Mouse (Mus musculus) frontal cortex, adult (tissue): ENCODE data around the gene Rad51b.

Experiments
- ATAC-seq: cut with Nextera tagmentation; 2 replicates; pipeline ENCODE4 v1.9.2; 2017; ENCODE audit warnings: mild to moderate bottlenecking, moderate library complexity, mixed read lengths; ENCODE audit not compliant: low TSS enrichment

Rad51b gene

GRCm38 (mm10) chr12:79530275-79530902 lies 233.3 kb downstream of the Rad51b start:
- no peak for ATAC-seq

DNA sequence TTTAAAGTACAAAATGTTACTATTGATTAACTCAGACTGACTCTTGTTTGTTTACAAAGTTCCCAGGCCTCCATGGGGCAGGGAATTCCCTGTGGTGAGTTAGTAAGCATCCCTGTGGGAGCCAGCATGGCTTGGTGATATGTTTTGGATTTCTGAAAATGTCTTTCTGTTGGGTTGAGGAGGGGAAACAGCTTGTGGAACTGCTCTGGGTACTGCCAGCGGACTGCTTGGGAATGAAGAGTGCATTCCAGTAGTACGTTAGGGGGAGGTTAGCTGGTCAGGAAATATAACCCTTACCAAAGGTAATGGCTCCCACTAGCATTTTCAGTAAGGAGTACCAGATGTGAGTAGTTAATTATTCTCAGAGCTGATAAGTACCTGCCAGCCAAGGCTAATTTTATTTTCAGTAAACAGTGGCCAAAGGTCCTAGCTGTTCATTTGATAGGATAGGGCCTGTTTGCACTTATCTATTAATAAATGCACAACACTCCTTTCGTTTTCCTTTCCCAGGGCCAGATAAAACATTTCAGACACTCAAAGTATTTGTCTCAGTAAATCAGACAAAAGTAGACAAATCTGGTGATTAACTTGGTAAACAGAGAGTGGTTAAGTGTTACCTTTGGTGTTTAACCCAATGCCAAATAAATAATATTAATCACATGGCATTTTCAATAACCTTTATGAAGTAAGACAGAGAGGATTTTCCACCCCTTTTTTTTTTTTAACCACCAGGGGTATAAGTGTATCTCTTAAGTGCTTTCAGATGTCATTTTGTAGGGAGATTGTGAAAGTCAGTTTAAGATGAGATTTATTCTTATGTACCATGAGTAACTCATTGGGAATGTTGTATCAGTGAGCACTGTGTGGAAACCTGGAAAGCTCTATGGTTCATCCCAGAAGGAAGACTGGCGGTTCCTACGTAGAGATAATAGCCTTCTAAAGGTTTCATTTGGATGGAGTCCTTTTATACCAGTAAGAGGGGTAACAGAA lies 235.0 kb downstream of the Rad51b start:
- ATAC-seq = no peak

DNA sequence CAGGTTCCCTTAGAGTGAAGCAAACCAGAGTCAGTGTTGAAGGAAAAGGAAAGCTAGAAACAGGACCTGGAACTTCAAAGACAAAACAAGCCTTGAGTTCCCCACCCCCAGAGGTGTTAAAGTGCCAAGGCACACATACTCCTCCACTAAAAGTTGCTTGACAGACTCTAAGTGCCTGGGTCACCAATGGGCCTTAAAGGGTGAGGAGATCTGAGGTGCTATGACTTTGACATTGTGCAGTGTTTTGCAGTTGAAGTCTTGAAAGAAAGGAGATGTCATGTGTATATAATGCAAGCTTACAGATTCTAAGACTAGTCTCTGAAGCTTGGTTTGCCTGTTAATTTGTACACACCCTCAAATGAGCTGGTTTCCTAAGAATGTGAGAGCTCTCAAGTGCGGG lies 237.7 kb downstream of the Rad51b start:
- no peak for ATAC-seq

DNA sequence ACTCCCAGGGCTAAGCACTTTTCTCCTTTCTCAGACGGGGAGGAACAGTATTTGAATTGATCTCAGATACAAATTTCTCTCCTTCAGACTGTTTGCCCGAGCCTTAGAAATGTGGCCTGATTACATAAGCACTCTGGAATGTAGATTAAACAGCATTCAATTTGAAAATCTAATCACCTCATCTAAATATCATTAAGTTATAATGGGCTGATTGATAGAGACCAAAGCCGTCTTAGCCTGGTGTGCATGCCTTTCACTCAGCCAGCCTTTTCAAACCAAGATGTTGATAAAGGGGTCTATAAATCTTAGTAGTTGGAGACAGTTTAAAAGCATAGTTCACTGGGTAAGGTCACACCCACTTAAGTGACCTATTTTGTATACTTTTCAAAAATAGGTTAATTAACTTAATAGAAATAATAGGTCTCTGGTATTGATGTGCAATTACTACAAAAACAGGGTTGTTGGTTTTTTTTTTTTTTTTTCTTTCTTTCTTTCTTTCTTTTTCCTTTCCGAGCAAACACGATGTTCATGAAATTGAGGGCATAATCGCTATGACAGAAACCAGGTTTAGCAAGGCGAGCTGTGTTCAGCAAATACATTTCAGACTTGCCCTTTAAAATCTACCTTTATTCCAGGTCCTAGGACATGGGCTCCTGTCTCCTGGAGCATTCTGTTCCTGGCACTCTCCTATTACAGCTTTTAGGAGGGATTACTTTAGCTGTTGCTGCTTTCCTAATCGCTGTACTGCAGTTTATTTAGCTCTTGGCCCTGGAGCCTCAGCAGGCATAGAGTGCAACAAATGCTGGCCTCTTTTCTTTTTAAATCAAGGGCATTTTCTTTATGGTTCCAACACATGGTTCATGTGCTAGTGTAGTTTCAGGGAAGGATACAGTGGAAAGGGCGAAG lies 238.7 kb downstream of the Rad51b start:
- ATAC-seq = no peak

GRCm38 (mm10) chr12:79540176-79540575 lies 243.1 kb downstream of the Rad51b start:
- no peak for ATAC-seq

DNA sequence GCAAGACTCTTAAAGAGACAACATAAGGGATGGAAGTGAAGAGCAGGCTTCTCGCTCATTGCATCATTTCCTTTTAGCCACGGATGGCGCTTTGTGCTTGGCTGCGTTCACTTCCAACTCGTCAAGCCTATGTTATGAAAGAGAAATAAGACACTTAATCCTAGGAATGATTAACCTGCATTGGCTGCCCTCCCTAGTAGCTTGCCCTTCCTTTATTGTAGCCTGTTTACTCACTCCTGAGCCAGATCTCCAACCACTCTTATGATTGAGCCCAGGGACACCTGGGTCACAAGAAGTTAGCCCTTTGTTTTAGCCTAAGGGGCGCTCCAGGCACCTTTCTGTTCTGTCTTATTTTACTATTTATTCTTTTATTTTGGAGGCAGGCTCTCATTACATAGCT lies 244.5 kb downstream of the Rad51b start:
- ATAC-seq = no peak

GRCm38 (mm10) chr12:79545063-79545462 lies 248.0 kb downstream of the Rad51b start:
- ATAC-seq = no peak

GRCm38 (mm10) chr12:79547556-79547955 lies 250.5 kb downstream of the Rad51b start:
- ATAC-seq = no peak

GRCm38 (mm10) chr12:79548607-79549330 lies 251.7 kb downstream of the Rad51b start:
- ATAC-seq = no peak

DNA sequence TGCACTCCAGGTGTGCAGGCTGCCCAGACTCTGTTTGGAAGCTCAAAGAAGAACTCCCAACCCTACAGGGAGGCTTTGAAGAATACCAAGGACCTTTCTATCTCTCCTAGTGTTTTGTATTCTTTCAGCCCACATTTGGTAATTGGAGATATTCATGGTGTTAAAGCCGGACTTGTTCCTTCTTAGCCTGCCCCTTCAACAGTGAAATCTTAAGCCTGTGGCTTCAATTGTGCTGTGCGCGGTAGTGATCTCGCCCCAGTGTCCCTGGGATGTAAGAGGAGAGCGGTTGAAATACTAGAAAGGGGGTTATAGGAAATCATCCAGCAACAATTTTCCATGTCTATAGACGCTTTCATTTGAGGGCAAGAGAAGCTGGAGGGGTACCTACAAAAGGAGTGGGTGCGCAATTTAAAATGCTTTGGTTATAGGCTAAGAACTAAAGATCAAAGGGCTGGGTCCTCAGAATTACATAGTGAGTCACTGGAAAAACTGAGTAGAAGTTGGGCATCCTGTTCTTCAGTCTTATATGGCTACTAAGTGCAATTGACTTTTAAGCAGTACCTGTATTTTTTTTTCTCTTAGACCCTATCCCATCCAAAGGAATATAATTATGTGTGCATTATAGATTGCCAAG lies 253.1 kb downstream of the Rad51b start:
- ATAC-seq = no peak

DNA sequence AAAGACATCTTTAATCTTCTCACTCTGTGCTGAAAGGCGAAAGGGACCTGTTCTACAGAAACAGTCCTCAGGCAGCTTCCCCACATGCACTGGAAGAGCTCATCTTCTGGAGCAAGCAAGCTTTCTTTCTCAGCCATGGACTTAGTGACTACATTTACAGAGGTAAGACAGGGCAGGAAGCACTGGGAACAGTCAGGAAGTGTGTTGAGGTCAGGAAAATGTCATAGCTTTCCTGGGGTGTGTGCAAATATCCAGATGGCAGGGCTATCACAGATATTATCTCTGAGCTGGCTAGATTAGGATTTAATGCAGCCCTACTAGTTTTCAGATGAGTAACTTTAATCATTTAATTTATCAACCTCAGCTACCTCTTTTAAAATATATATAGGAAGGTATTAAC lies 254.2 kb downstream of the Rad51b start:
- no peak for ATAC-seq

GRCm38 (mm10) chr12:79553056-79553455 lies 256.0 kb downstream of the Rad51b start:
- ATAC-seq = no peak

DNA sequence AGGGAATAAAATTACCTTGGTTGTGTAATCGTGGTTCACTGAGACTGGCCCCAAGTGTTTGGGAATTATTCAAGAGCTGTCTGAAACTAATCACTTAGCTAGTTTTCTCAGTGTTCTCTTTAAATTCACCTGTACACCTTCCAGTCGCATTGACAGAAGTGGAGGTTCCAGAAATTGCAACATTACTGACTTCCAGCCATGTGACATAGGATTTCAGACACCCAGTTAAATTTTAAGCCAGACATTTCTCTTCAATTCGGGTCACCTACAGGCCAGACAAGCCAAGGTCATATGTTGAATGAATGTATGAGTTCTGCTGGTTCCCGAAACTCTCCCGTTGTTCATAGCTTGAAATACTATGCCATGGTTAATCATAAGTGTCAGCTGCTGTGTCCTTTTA lies 260.8 kb downstream of the Rad51b start:
- no peak for ATAC-seq

DNA sequence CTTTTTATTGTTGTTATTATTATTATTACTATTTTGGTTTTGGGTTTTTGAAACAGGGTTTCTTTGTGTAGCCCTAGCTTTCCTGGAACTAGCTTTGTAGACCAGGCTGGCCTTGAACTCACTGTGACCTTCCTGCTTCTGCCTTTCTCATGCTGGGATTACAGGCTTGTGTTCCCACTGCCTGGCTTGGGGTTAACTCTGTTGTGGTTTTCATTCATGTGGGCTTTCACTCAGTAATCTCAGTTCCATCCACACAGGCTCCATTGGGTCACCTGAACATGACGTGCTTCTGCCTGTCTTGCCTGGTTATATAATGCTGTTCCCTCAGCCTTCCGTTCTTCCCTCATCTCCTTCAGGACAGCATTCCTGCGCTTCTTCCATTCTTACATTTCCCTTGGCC lies 261.6 kb downstream of the Rad51b start:
- ATAC-seq = no peak

- no peak for ATAC-seq
These were observed 262.4 kb downstream of the Rad51b start for GRCm38 (mm10) chr12:79559410-79560015.

DNA sequence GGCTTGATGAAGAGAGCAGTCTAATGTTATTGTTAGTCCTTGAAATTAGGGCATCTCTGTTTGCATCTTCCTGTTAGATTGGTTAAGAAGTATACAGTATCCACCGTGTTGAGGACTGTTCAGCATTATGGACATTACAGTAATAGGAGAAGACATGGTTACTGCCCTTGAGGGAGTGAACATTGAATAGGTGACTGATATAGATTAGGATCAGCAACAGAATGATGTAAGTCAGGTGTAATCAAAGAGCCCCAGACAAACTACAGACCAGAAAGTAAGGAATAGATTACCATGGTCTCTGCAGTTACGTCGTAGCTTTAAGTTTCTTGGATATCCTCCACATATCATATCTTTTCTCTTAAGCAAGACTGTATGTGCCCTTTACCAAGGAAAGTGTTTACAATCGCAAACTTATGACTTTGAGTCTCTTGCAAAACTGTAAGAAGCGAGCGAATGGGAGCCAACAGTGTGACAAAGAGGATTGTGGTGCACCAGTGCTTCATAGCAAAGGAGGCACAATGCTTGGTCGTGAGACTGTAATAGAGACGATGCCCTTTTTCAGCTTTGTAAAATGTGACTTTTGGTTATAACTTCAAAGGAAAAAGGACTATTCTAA lies 263.1 kb downstream of the Rad51b start:
- ATAC-seq = no peak

DNA sequence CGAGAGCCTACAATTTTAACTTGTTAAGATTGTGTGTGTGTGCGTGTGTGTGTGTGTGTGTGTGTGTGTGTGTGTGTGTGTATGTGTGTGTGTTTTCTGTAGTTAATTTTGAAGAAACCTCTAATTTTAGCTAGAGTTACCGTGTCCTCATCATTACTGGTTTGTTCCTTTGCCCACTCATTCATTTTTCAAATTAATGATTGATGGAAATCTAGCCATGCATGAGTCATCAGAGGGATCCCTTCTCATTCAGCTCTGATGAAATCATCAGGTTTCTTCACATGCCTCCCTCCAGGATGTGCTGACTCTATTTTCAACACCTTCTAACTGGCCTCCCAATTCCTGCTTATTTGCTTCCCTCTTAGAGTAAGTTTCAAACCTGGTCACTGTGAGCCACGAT lies 263.8 kb downstream of the Rad51b start:
- ATAC-seq = no peak

- no peak for ATAC-seq
These were observed 277.3 kb downstream of the Rad51b start for GRCm38 (mm10) chr12:79574159-79575040.

- no peak for ATAC-seq
These were observed 278.0 kb downstream of the Rad51b start for GRCm38 (mm10) chr12:79575041-79575541.
